Mouse (Mus musculus): ENCODE data around the gene Polr2h.

The Polr2h gene

DNA sequence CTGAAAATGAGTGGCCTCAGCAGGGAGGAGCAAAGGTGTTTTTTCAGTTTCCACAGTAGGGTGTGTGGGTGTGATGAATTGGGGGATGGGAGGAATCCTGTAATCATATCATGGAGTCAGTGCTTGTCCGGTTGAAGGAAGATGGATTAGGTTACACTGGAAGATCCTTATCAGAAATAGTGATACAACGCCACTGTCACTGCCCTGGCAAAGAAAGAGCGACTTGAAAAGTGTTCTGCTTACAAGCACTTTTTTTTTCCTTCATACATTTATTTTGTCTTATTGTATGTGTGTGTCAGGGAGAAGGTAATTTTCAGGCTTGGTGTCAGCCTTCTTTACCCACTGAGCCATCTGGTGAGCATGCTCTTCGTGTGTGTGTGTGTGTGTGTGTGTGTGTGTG is 5.3 kb downstream of the Polr2h start:
- no peak for DNase-seq (ENCODE audit: low spot score)

DNA sequence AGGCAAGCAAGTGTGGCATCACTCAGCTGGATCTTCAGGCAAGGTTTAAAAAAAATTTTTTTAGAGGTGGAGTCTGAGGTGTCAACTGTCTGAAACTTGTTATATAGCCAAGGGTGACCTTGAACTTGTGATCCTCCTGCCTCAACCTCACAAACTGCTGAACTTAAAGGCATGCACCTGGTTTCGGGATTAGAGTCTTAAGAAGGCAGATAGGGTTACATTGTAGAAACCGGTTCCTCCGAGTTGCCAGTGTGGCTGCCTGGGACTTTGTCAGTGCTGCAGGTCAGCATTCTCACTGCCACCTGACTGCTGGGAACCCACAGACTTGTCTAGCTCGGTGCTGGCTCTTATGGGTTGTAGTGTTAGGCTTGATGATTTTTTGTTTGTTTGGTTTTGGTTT is 5.8 kb downstream of the Polr2h start:
- no peak for DNase-seq (ENCODE audit: low spot score)

DNA sequence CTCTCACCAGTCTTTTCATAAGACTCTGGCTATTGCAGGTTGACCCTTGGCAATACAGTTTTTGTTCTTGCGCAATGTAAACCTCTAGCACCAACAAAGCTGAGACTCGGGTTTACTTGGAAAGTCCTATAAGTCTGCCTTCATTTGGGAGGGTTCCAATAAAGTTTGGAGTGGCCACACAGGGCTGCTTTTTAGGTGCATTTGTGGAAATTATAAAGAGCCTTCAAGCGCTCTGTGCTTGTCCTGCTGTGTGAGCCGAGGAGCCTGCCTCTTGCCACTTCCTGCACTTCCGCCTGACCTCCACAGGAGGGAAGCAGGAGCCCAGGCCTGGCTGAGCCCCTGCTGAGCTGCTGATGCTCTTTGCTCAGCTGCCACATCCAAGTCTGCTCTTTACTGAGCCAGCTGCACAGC is 6.9 kb downstream of the Polr2h start:
- no peak for DNase-seq (ENCODE audit: low spot score)

DNA sequence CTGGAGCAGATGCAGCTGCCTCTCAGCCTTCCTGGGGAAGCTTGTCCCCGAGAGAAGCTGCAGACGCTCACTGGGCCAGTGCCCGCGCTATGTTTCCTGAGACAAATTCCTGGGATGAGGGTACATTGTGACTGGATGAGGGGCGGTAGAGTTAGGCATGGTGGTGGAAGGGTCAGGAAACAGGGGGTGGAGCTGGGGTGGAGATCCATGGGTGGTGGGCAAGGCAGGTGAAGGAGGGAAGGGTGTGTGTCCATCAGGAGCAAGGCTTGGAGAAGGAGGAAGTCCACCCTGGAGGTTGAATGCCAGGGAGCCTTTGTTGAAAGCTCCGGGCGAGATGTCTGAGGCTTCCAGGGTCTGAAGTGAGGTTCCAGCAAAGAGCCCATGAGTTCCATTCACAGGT is 7.9 kb downstream of the Polr2h start:
- DNase-seq (ENCODE audit: low spot score): no peak

DNA sequence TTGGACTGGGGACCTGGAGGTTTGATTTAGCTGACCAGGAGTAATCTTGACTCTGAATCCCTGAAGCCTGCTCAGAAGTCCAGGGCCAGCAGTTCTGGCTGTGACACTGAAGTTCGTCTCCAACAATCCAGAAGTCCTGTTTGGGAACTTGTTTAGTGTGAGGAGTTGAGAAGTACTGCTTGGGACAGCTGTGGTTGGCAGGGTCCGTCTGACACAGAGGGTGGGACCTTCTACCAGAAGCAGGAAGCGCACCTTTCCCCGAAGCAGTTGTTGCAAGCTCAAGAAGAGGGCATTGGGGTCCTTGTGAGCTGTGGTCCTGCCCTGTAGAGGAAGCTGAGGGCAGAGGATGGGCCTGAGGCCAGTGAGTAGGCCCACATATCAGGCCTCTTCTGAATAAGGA is 8.3 kb downstream of the Polr2h start:
- no peak for DNase-seq (ENCODE audit: low spot score)

DNA sequence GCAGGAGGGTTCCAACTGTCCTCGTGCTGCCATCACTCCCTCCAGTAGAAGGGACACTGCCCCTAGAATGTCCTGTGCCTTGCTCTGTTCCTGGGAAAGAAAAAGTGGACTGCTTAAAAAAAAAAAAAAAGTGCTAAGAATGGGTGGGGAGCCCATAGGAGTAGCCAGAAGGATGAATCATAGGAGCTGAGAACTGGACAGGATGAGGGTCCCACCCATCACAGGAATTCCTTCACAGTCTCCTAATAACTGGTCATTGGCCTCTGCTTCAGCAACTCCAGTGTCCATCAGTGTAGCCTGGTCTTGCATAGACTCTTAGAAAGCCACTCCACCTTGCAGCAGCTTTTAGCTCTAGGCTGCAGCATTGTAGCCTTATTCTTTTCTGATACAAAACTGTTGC is 8.9 kb downstream of the Polr2h start:
- no peak for DNase-seq (ENCODE audit: low spot score)

DNA sequence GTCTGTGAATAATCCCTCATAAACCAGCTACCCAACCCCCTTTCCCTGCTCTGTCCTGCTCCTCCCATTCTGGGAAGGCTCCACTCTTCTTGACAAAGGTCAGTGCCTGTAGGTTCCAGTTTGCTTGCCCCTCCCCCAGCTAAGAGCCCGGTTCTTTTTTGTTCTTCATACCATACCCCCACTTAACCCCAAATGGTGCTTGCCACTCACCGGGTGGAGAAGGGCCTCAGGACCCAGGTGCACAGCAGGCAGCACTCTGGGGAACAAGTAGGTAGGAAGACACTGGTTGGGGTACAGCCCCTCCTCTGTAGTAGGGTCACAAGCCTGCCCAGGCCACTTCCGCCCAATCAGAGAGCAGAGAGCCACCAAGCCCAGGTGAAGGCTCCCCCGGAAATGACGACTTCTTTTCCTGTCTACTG is 12.8 kb downstream of the Polr2h start:
- no peak for DNase-seq (ENCODE audit: low spot score)

DNA sequence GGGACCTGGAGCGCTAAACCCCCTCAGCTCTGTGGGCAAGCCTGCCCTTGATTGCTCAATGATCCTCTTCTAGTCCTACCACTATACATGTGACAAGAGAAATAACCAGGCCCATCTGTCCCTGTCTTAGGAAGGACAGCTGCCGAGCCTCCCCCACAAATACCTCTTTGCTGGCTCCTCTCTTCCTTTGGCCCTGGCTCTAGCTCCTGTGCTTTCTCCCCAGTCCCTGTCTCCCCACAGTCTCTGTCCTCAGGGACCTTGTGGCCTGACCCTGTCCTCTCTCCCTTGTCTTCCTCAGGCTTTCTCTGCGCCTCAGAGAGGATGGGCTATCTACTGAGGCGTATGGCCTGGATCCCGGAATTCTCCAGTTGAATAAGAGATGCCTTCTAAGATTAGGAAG is 14.2 kb downstream of the Polr2h start:
- no peak for DNase-seq (ENCODE audit: low spot score)

DNA sequence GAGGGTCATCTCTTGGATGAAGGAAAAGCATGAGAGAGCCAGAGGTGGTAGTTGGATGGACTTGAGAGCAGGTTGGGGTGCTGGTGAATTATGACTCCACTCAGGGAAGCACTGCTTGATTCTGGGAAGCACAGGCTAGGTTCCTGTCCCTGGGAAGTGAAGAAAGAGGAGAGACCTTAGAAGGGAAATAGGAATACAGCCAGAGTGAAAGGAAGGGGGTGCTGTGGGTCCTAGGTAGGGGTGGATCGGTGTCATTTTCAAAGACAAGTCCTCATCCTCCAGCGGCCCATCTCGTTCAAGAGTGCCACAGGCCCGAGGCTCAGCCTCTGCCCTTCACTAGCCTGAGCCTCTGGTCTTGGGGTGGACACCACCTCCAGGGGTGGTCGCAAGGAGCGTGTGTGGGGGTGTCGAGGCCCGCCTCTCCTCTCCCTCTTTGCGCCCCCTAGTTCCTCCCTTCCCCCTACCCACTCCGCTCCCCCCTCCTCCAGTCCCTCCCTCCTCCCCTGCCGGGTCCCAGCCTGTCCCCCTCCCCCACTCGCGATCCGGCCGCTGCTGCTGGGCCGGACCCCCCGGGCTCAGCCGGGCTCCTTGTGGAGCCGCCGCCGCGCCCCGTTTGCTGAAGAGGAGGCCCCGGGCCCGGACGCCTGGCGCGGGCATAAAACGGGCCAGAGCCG is 14.9 kb downstream of the Polr2h start:
- no peak for DNase-seq (ENCODE audit: low spot score)

DNA sequence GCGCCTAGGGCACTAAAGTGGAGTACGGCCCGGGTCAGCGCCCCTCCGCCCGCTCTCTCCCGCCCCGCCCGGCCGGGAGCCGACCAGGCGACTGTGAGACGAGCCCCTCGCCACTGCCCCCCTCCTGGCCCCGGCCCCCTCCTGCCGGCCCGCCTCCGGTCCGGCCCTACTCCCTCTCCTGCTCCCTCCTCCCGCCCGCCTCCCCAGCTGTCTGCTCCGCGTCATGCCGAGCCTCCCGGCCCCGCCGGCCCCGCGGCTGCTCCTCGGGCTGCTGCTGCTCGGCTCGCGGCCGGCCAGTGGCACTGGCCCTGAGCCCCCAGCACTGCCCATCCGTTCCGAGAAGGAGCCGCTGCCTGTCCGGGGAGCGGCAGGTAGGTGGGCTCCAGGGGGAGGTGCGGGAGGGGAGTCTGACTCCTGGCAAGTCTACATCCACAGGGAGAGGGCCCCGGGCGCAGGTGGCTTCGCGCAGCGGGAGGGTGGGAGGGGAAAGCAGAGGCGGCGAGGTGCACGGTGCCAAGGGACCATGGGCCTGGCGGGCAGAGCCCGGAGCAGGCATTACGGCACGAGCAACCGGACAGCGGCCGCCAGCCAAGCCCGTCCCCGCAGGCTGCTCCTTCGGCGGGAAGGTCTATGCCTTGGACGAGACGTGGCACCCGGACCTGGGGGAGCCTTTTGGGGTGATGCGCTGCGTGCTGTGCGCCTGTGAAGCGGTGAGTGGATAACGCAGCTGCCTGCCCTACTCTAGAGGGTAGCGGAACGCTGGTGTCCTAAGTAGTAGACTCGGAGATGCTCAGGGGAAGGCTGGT is 15.7 kb downstream of the Polr2h start, which contains the start of gene Chrd:
Chrd (plus strand) TSS at position 203 of the 806 bp plus-strand sequence.
- no peak for DNase-seq (ENCODE audit: low spot score)

DNA sequence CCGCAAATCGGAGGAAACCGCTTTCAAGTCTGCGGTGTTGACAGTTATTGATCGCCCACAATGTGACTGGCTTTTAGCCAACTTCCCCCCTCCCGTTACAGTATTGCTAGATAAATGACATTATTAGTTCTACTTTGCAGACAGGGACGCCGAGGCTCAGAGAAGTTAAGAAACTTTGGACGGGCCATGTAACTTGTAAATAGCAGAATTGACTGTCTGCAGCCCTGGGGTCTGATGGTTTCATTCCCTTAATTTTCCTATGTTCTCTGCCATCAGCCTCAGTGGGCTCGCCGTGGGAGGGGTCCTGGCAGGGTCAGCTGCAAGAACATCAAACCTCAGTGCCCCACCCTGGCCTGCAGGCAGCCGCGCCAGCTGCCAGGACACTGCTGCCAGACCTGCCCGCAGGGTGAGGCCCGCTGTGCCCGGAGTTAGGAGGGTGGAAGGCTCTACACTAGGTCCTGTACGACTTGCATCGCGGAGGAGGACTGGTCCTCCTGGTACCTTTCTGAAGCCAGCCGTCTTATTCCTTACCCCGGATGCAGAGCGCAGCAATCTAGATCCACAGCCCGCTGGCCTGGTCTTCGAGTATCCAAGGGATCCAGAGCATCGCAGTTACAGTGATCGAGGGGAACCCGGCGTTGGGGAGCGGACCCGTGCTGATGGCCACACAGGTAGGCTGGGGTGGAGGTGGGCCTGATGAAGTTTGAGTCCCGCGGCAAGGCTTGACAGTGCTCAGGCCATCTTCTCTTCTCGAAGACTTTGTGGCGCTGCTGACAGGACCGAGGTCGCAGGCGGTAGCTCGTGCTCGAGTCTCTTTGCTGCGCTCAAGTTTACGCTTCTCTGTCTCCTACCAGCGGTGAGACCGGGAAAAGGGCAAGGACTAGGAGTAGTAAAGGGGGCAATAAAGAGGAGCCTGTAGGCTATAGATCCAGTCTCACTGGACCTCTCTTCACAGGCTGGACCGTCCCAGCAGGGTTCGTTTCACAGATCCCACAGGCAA is 16.6 kb downstream of the Polr2h start, which contains the start of gene Thpo:
Thpo (minus strand) TSS at position 781 of the 1,000 bp plus-strand sequence.
- DNase-seq (ENCODE audit: low spot score): no peak

DNA sequence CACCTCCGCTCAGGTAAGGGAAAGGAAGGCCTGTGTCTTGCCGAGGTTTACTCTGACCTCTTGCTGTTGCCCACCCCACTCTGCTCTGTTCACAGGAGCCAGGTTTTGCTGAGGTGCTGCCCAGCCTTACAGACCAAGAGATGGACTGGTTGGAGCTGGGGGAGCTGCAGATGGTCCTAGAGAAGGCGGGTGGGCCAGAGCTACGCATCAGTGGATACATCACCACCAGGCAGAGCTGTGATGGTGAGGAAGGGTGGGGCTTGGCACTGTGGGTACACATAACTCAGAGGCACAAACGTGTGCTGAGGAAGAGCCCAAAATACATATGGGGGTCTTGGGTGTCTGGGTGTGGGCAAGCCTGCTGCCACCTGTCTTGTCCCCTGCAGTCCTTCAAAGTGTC is 18.2 kb downstream of the Polr2h start:
- no peak for DNase-seq (ENCODE audit: low spot score)

DNA sequence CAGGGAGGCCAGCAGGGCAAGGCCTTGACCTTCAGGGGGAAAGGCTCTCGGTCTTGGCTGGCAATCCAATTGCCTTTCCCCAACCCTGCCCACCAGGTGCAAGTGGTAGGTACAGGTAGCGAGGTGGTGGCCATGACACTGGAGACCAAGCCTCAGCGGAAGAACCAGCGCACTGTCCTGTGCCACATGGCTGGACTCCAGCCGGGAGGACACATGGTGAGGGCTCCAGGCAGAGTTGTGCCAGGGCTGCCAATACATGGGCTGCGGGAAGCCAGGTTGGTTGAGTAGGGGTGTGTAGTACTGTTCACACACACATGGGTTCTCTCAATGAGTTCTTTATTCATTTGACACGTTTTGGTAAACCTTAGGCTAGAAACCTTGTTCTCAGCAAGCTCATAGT is 18.7 kb downstream of the Polr2h start:
- no peak for DNase-seq (ENCODE audit: low spot score)

DNA sequence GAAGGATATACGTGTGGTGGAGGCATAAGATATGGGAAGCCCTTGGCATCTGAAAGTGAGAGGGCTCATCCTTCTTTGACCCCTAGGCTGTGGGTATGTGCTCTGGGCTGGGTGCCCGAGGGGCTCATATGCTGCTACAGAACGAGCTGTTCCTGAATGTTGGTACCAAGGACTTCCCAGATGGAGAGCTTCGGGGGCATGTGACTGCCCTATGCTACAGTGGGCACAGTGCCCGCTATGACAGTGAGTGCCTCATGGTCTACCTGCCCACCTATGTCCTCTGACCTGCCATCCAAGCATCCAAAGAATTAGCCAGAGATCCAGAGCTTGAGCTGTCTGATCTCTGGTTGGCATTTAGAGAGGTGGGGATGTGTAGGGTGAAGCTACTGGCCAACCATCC is 19.4 kb downstream of the Polr2h start:
- DNase-seq (ENCODE audit: low spot score): no peak

DNA sequence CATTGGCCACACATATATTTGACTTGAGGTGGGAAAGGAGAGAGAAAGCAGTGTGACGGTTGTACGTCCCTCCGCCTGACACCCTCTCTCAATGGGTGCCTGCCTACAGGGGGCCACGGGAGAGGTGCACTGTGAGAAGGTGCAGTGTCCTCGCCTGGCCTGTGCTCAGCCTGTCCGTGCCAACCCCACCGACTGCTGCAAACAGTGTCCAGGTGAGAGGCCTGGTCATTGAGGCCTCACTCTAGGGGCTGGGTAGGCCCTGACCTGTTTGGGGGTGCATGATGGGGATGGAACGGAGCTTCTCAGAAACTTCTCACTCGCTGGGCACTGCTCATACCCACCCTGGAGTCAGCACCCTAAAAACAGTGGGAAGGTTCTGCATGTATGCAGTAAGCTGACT is 22.4 kb downstream of the Polr2h start:
- no peak for DNase-seq (ENCODE audit: low spot score)

DNA sequence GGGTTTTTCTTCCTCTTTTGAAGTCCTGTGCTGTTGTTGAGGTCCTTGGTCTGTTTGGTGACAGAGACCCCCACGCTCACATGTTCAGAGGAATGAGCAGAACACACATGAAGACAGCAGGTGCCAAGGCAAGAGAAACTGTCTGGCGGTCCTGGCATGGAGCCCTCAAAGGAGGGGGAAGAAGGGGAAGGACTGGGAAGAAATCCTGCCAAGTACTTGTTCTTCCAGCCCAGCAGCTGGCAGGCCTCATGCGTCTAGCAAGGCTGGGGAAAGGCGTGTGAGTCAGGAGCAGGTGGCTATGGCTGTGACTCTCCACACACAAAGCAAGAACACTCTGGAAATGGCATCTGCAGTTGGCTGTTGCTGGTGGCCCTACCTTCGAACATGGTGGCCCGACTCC is 29.2 kb downstream of the Polr2h start:
- DNase-seq (ENCODE audit: low spot score): no peak

DNA sequence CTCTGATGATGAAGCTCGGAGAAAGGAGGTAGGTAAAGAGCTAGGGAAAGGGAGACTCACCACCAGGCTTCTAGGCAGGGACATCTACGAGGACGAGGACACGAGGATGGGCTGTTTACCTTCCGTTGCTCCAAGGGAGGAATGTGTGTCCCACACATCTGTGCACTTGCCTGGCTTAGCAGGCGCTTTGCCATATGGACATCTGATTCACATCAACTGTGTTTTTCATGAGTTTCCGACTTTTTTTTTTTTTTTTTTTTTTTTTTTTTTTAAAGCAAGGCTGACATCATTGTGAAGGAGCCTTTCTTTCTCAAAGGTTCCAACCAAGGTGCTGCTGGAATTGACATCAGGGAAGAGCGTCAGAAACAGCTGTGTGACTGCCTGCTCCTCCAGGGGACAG is 33.1 kb downstream of the Polr2h start:
- DNase-seq (ENCODE audit: low spot score): no peak

DNA sequence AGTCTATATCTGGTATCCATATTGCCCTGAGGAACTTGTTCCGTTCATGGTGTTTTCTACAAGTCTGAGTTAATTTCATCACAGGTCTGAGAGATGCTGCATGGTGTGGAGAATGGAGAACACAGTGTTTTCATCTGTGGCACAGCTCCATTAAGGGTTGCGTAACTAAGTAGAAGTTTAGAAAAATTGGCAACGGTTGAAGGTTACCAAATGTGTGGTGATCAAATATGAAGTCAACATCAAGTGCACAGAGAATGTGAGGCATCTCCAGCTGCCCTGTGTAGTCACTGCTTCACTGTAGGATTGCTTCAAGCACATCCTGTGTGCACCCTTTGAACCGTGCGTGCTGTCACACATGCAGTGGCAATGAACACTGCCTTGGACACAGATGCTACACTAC is 38.6 kb downstream of the Polr2h start:
- no peak for DNase-seq (ENCODE audit: low spot score)

DNA sequence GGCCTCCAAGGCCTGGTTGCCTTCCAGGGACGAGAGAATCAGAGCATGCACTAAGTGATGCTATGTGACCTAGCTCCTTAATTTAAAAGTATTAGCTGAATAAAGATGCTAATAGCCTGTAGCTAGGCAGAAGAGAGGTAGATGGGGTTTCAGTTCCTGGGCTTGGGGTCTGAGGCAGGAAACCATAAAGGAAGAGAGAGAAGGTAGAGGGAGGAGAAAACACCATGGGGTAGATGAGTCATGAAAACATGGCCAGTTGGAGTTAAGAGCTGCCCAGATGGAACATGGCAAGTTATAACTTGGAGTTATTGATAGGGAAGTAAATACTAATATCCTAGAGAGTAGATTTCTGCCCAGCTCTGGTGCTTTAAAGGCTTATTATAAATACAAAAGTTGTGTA is 39.9 kb downstream of the Polr2h start:
- no peak for DNase-seq (ENCODE audit: low spot score)

DNA sequence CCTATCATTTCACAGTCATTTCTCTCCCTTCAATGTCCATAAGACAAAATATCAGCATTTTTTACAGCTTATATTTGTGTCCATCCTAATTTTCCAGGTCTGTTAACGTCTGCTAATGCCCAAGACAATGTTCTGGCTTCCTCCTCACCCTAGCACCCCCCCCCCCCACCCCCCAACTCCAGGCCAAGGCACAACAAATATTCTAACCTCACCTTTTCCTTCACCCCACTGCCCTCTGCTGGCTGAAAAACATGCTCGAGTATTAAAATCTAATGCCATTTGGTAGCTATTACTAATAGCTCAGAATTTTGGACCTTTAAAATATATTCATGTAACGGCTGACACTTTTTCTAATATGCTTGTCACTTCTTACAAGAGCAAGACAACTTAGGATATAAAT is 44.2 kb downstream of the Polr2h start:
- peak; percentile 17 for DNase-seq (ENCODE audit: low spot score)

DNA sequence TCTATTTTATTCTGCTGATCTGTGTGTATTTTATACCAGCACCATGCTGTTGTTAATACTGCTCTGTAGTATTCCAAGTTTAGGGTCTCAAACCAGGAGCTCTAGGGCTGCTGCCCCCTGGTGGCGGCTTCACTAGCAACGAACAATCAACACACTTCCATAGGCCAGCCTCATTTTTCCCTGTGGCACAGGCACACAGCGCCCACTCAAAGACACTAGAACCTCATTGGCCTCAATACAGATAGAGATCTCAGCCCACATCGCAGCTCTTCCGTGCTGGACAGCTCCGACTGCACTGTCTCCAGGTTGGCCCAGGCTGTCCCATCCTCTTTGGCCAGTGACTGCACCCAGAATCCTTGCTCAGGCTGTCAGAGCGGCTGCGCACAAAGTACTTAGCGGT is 47.8 kb downstream of the Polr2h start:
- peak; percentile 49 for DNase-seq (ENCODE audit: low spot score)

Data from c-Kit-positive CD71-positive TER-119-positive erythroid progenitor cells, embryonic 14.5 days (primary cell).